Mouse (Mus musculus): Measurements from ENCODE around the gene Aqp9. TPM values are rescaled to one million over a fixed set of nuclear protein-coding genes. Genes with fewer than 3 reads are reported as not detected.

Gene Aqp9
- polyA plus RNA-seq, 1 experiment from 2014 or later: 13.6 TPM

- Histone ChIP-seq H3K27ac (ENCODE audit: low read depth, low read length) (no peak overlapping the region), H3K27me3 (replicated peaks; ENCODE audit: control insufficient read depth, insufficient read depth, low read length) (no peaks in the 10 kb centered on the region; the same call in 1 of the 2 replicates), H3K4me1 (replicated peaks; ENCODE audit: control insufficient read depth, insufficient read depth, low read length) (no peaks in the 10 kb centered on the region), H3K9me3 (ENCODE audit: control insufficient read depth, low read length) (no peaks in the 10 kb centered on the region), H3K4me3 (ENCODE audit: low read depth, low read length) (no peak overlapping the region), H3K9ac (ENCODE audit: low read depth, low read length) (no peak overlapping the region), H3K36me3 (ENCODE audit: control insufficient read depth, insufficient read depth, low read length) (no peaks in the 10 kb centered on the region), H3K4me2 (no peak overlapping the region)
- DNase-seq (ENCODE audit: low spot score): peak; percentile 27
- WGBS: 83% methylated on average over 7 of the region's 7 CpGs
- ATAC-seq (replicated peaks; ENCODE audit: low FRiP score): no peak
Observed at GRCm38 (mm10) chr9:71071581-71072330, 96.7 kb downstream of the Aqp9 start.

GRCm38 (mm10) chr9:71070628-71071027 is 97.9 kb downstream of the Aqp9 start:
- H3K4me3 ChIP-seq (ENCODE audit: low read depth, low read length): no peak overlapping the region
- DNase-seq (ENCODE audit: low spot score) (peak; percentile 15), ATAC-seq (replicated peaks; ENCODE audit: low FRiP score) (no peak)
- no peak overlapping the region for H3K4me2 ChIP-seq
- no peaks in the 10 kb centered on the region for H3K4me1 ChIP-seq (replicated peaks; ENCODE audit: control insufficient read depth, insufficient read depth, low read length)
- H3K36me3 ChIP-seq (ENCODE audit: control insufficient read depth, insufficient read depth, low read length): no peaks in the 10 kb centered on the region
- 89% methylated on average over 2 of the region's 2 CpGs for WGBS
- H3K27me3 ChIP-seq (replicated peaks; ENCODE audit: control insufficient read depth, insufficient read depth, low read length): no peaks in the 10 kb centered on the region; the same call in 1 of the 2 replicates
- no peak overlapping the region for H3K27ac ChIP-seq (ENCODE audit: low read depth, low read length)
- no peaks in the 10 kb centered on the region for H3K9me3 ChIP-seq (ENCODE audit: control insufficient read depth, low read length)
- no peak overlapping the region for H3K9ac ChIP-seq (ENCODE audit: low read depth, low read length)

GRCm38 (mm10) chr9:71068866-71069390 is 99.6 kb downstream of the Aqp9 start:
- Histone ChIP-seq H3K9ac (ENCODE audit: low read depth, low read length) (no peak overlapping the region), H3K4me3 (ENCODE audit: low read depth, low read length) (no peak overlapping the region), H3K4me1 (replicated peaks; ENCODE audit: control insufficient read depth, insufficient read depth, low read length) (no peaks in the 10 kb centered on the region), H3K4me2 (no peak overlapping the region), H3K36me3 (ENCODE audit: control insufficient read depth, insufficient read depth, low read length) (no peaks in the 10 kb centered on the region), H3K27ac (ENCODE audit: low read depth, low read length) (no peak overlapping the region), H3K9me3 (ENCODE audit: control insufficient read depth, low read length) (no peaks in the 10 kb centered on the region), H3K27me3 (replicated peaks; ENCODE audit: control insufficient read depth, insufficient read depth, low read length) (no peaks in the 10 kb centered on the region; the same call in 1 of the 2 replicates)
- no peak for DNase-seq (ENCODE audit: low spot score)
- 63% methylated on average over 6 of the region's 6 CpGs for WGBS
- no peak for ATAC-seq (replicated peaks; ENCODE audit: low FRiP score)

DNA sequence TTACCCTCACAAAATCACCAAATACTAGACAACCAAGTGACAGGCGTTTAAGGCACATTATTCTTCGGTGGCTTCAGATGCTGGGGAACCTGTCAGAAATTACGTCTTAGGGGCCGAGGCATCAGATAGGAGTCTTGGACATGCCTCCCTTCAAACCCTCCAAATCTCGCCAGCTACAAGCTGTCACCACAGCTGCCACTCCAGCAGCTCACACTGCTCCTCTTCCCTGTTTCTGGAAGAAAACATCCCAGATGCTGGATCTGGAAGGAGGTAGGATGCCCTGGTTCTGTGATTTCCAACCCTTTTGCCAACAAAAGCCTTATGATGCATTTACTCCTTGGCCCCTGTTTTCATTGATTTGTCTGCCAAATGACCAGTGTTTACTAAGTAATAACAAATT is 101.3 kb downstream of the Aqp9 start:
- Histone ChIP-seq H3K9ac (ENCODE audit: low read depth, low read length) (no peak overlapping the region), H3K4me3 (ENCODE audit: low read depth, low read length) (no peak overlapping the region), H3K27ac (ENCODE audit: low read depth, low read length) (no peak overlapping the region), H3K9me3 (ENCODE audit: control insufficient read depth, low read length) (no peaks in the 10 kb centered on the region), H3K27me3 (replicated peaks; ENCODE audit: control insufficient read depth, insufficient read depth, low read length) (no peaks in the 10 kb centered on the region; the same call in 1 of the 2 replicates), H3K36me3 (ENCODE audit: control insufficient read depth, insufficient read depth, low read length) (no peaks in the 10 kb centered on the region), H3K4me1 (replicated peaks; ENCODE audit: control insufficient read depth, insufficient read depth, low read length) (no peaks in the 10 kb centered on the region), H3K4me2 (no peak overlapping the region)
- WGBS: 84% methylated on average over 5 of the region's 5 CpGs
- no peak for ATAC-seq (replicated peaks; ENCODE audit: low FRiP score)
- DNase-seq (ENCODE audit: low spot score): no peak

DNA sequence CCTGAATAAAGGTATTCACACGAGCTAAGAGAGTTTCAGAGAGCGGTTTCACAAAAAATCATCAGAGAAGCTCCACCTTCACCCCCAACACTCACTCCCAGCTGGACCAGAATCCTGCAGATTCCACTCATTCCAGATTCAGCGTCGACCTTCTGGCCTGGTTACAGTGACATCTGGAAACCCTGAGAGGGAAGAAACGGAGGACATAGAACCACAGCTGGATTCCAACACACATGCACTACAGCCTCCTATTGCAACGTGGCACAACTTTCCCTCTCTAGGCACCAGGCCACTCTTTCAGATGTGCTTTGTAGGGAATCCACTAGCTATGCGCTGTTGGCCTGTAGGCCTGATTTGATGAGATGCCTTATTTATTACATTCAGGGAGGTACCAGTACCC is 102.0 kb downstream of the Aqp9 start:
- WGBS: 72% methylated on average over 7 of the region's 7 CpGs
- no peak for DNase-seq (ENCODE audit: low spot score)
- no peak overlapping the region for H3K4me2 ChIP-seq

GRCm38 (mm10) chr9:71065343-71065875 is 103.1 kb downstream of the Aqp9 start:
- ATAC-seq (replicated peaks; ENCODE audit: low FRiP score) (no peak), DNase-seq (ENCODE audit: low spot score) (no peak)
- H3K27ac ChIP-seq (ENCODE audit: low read depth, low read length): no peak overlapping the region
- H3K4me2 ChIP-seq: no peak overlapping the region
- H3K4me3 ChIP-seq (ENCODE audit: low read depth, low read length): no peak overlapping the region
- no peak overlapping the region for H3K9ac ChIP-seq (ENCODE audit: low read depth, low read length)
- no peaks in the 10 kb centered on the region for H3K9me3 ChIP-seq (ENCODE audit: control insufficient read depth, low read length)
- no peaks in the 10 kb centered on the region for H3K27me3 ChIP-seq (replicated peaks; ENCODE audit: control insufficient read depth, insufficient read depth, low read length)
- no peaks in the 10 kb centered on the region for H3K36me3 ChIP-seq (ENCODE audit: control insufficient read depth, insufficient read depth, low read length)
- H3K4me1 ChIP-seq (replicated peaks; ENCODE audit: control insufficient read depth, insufficient read depth, low read length): no peaks in the 10 kb centered on the region
- WGBS: 71% methylated on average over 6 of the region's 6 CpGs

More for the DNA sequence above, 102.0 kb downstream of the Aqp9 start:
- Histone ChIP-seq H3K4me1 (replicated peaks; ENCODE audit: control insufficient read depth, insufficient read depth, low read length) (no peaks in the 10 kb centered on the region), H3K4me3 (ENCODE audit: low read depth, low read length) (no peak overlapping the region), H3K27ac (ENCODE audit: low read depth, low read length) (no peak overlapping the region), H3K27me3 (replicated peaks; ENCODE audit: control insufficient read depth, insufficient read depth, low read length) (no peaks in the 10 kb centered on the region), H3K9ac (ENCODE audit: low read depth, low read length) (no peak overlapping the region), H3K36me3 (ENCODE audit: control insufficient read depth, insufficient read depth, low read length) (no peaks in the 10 kb centered on the region), H3K9me3 (ENCODE audit: control insufficient read depth, low read length) (no peaks in the 10 kb centered on the region)
- ATAC-seq (replicated peaks; ENCODE audit: low FRiP score): no peak

DNA sequence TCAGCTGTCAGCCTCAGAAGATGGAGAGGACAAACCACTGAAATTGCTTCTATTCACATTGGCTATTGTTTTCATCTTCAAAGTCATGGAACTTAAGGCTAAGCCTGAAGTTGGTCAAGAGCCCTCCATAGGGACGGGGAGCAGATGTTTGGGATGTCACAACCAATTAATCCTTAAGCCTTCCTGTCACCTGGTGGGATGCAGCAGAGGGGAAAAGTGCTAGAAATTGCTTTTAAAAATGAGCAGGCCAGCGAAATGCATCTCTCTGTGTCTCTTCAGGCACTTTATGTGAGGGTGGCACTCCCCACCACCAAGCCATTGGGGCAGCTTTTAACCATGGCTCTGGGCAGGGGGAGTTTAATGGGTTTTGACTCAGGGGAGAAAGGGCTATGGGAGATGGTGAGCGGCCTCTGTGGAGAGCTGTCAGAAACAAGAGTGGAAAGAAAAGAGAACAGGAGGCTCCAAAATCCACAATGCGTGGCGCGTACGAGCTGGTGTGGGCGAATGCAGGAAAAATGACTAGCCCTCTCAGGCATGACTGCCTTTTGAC is 104.1 kb downstream of the Aqp9 start:
- Histone ChIP-seq H3K4me1 (replicated peaks; ENCODE audit: control insufficient read depth, insufficient read depth, low read length) (no peaks in the 10 kb centered on the region), H3K4me2 (no peak overlapping the region), H3K9ac (ENCODE audit: low read depth, low read length) (no peak overlapping the region), H3K9me3 (ENCODE audit: control insufficient read depth, low read length) (no peaks in the 10 kb centered on the region), H3K27me3 (replicated peaks; ENCODE audit: control insufficient read depth, insufficient read depth, low read length) (no peaks in the 10 kb centered on the region), H3K4me3 (ENCODE audit: low read depth, low read length) (no peak overlapping the region), H3K36me3 (ENCODE audit: control insufficient read depth, insufficient read depth, low read length) (no peaks in the 10 kb centered on the region), H3K27ac (ENCODE audit: low read depth, low read length) (no peak overlapping the region)
- DNase-seq (ENCODE audit: low spot score): no peak
- 83% methylated on average over 8 of the region's 8 CpGs for WGBS
- ATAC-seq (replicated peaks; ENCODE audit: low FRiP score): no peak

DNA sequence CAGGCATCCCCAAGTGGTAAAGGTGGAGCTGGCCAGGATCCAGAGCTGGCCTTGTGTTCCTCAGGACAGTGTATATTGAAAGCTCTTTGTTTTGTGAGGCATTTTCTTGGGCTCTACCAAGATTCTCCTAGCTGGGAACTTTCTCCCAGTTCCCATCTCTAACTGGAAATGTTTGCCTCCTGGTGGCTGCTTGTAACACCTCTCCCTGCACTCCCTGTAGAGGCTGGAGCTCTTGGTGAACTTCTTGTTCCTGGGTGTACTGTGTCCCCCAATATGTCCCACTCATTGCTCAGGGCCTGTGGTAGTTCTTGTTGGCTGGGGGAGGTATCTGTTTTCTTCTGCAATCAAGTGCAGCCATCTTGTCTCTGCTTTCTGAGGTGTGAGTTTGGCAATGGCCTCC is 104.9 kb downstream of the Aqp9 start:
- Histone ChIP-seq H3K4me3 (ENCODE audit: low read depth, low read length) (no peak overlapping the region), H3K4me2 (no peak overlapping the region)
- no peak for ATAC-seq (replicated peaks; ENCODE audit: low FRiP score)

More for the DNA sequence above, 104.9 kb downstream of the Aqp9 start:
- H3K27ac ChIP-seq (ENCODE audit: low read depth, low read length): no peak overlapping the region
- no peaks in the 10 kb centered on the region for H3K27me3 ChIP-seq (replicated peaks; ENCODE audit: control insufficient read depth, insufficient read depth, low read length)
- H3K4me1 ChIP-seq (replicated peaks; ENCODE audit: control insufficient read depth, insufficient read depth, low read length): no peaks in the 10 kb centered on the region
- H3K9me3 ChIP-seq (ENCODE audit: control insufficient read depth, low read length): no peaks in the 10 kb centered on the region
- H3K36me3 ChIP-seq (ENCODE audit: control insufficient read depth, insufficient read depth, low read length): no peaks in the 10 kb centered on the region
- DNase-seq (ENCODE audit: low spot score): no peak
- H3K9ac ChIP-seq (ENCODE audit: low read depth, low read length): no peak overlapping the region

Measured in liver, embryonic 11.5 days (tissue).